Mouse (Mus musculus) cerebellum, postnatal 14 days (tissue): ENCODE measurements around the gene Bicc1.
A peak's percentile ranks its signal among the peaks of the same experiment; 100 is the strongest.

Source experiments
- DNase-seq, 2 experiments: peaks; one replicate each; pipeline ENCODE4 v3.0.0; 2021; ENCODE audit warnings: mixed read lengths in 2 of 2

Gene Bicc1

GRCm38 (mm10) chr10:71119120-71119847 is 40.2 kb downstream of the Bicc1 start:
- DNase-seq: no peak

GRCm38 (mm10) chr10:71117766-71118165 is 41.7 kb downstream of the Bicc1 start:
- DNase-seq: no peak

- DNase-seq: no peak
Observed at GRCm38 (mm10) chr10:71114260-71114920, 45.1 kb downstream of the Bicc1 start.

GRCm38 (mm10) chr10:71106491-71107205 is 52.9 kb downstream of the Bicc1 start:
- no peak for DNase-seq

GRCm38 (mm10) chr10:71104791-71105190 is 54.7 kb downstream of the Bicc1 start:
- DNase-seq: no peak

- no peak for DNase-seq
Observed at GRCm38 (mm10) chr10:71100815-71101499, 58.5 kb downstream of the Bicc1 start.

- no peak for DNase-seq
Observed at GRCm38 (mm10) chr10:71094707-71095254, 64.7 kb downstream of the Bicc1 start.

- no peak for DNase-seq
Observed at GRCm38 (mm10) chr10:71093312-71093711, 66.2 kb downstream of the Bicc1 start.

- no peak for DNase-seq
Observed at GRCm38 (mm10) chr10:71087359-71087716, 72.2 kb downstream of the Bicc1 start.

- DNase-seq: no peak
Observed at GRCm38 (mm10) chr10:71086571-71087358, 72.7 kb downstream of the Bicc1 start.

GRCm38 (mm10) chr10:71082986-71083385 is 76.5 kb downstream of the Bicc1 start:
- no peak for DNase-seq

GRCm38 (mm10) chr10:71078856-71079255 is 80.6 kb downstream of the Bicc1 start:
- DNase-seq: no peak

GRCm38 (mm10) chr10:71065009-71065408 is 94.5 kb downstream of the Bicc1 start:
- no peak for DNase-seq

GRCm38 (mm10) chr10:71064576-71064975 is 94.9 kb downstream of the Bicc1 start:
- no peak for DNase-seq

GRCm38 (mm10) chr10:71062151-71062550 is 97.3 kb downstream of the Bicc1 start:
- no peak for DNase-seq

GRCm38 (mm10) chr10:71060269-71060668 is 99.2 kb downstream of the Bicc1 start:
- no peak for DNase-seq

GRCm38 (mm10) chr10:71058616-71059247 is 100.8 kb downstream of the Bicc1 start:
- peak; percentile 38 to 56 for DNase-seq

- DNase-seq: no peak
Observed at GRCm38 (mm10) chr10:71058070-71058469, 101.4 kb downstream of the Bicc1 start.

GRCm38 (mm10) chr10:71052748-71053147 is 106.8 kb downstream of the Bicc1 start:
- DNase-seq: no peak

- DNase-seq: peak in 1 of 2 experiments; percentile 19
Observed at GRCm38 (mm10) chr10:71052208-71052607, 107.3 kb downstream of the Bicc1 start.

- peak; percentile 40 to 47 for DNase-seq
Observed at GRCm38 (mm10) chr10:71050722-71051333, 108.7 kb downstream of the Bicc1 start.
